Mouse (Mus musculus): ENCODE results near the gene Hgd. TPM values are rescaled to one million over a fixed set of nuclear protein-coding genes. Genes with fewer than 3 reads are reported as not detected.
A peak's percentile ranks its signal among the peaks of the same experiment; 100 is the strongest.

Hgd gene
- polyA plus RNA-seq (2015; fragmentation: Nextera tagmentation; extraction: Ambion mirVana) = 43.6 and 51.7 TPM in 2 replicates

DNA sequence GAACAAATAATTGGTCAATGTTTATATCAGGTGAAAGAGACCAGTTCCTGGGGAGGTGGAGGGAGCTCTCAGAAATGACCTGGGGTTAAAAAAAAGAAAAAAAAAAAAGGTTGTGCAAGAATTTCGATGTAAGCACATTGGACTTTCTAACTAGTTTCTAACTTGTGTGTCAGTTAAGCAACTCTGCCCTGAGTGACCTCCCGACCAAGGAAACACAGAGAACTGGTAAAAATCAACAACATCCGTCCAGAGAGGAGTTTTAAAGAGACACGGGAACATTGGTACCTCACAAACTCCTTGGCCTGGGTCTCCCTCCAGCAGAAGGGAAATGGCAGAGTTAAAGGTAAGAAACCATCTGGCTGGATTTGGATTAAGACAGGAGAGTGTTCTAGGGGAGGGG is at the start of gene Hgd:
Gene Hgd (plus strand): TSS at position 160 of the 400 bp plus-strand sequence.
- no peak within 1 kb of the TSS; the same call in 1 of the 2 replicates for H3K27ac ChIP-seq
- DNase-seq (ENCODE audit: low spot score) (no peak), ATAC-seq (replicated peaks; ENCODE audit: low FRiP score, low read depth) (peak; percentile 26; the same call in 1 of the 2 replicates)
- H3K4me1 ChIP-seq (replicated peaks; ENCODE audit: insufficient read depth, low read length) = peaks cover 7% of the 10 kb centered on the region
- H3K27me3 ChIP-seq (ENCODE audit: insufficient read depth, low read length) = no peaks in the 10 kb centered on the region
- H3K9me3 ChIP-seq (replicated peaks; ENCODE audit: low read length) = no peaks in the 10 kb centered on the region
- no peaks in the 10 kb centered on the region for H3K36me3 ChIP-seq (ENCODE audit: insufficient read depth, low read length)
- no peak within 1 kb of the TSS for H3K4me2 ChIP-seq (ENCODE audit: low read length)
- WGBS = 56% methylated on average over 4 of the region's 4 CpGs
- no peak for TF ChIP-seq CTCF (IDR thresholded peaks at IDR 0.05; ENCODE audit: low read depth)
- no peak within 1 kb of the TSS for H3K9ac ChIP-seq (ENCODE audit: low read depth, low read length)
- no peak within 1 kb of the TSS for H3K4me3 ChIP-seq (replicated peaks; ENCODE audit: low read depth, low read length)

DNA sequence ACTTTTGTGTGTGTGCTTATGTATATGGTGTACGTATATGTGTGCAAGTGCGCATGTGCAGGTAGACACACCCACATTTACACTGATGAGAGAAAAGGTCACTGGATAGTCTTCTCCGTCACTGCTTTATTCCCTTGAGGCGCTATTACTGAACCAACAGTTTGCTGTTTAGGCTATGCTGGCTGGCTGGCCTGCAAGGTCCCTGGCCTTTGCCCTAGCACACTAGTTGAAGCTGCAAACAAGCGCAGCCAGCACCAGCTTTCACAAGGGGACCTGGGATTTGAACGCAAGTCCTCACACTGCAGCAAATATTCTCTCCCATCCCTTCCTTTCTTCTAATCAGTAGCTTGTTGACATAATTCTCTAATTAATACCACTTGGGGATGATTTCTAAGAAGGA is 49.8 kb upstream of the Hgd start:
- ATAC-seq (replicated peaks; ENCODE audit: low FRiP score, low read depth) (no peak), DNase-seq (ENCODE audit: low spot score) (no peak)
- TF ChIP-seq CTCF (IDR thresholded peaks at IDR 0.05; ENCODE audit: low read depth) = no peak
- peaks cover 1% of the 10 kb centered on the region; the same call in 1 of the 2 replicates for H3K36me3 ChIP-seq (ENCODE audit: insufficient read depth, low read length)
- no peak overlapping the region for H3K9ac ChIP-seq (ENCODE audit: low read depth, low read length)
- no peaks in the 10 kb centered on the region for H3K4me1 ChIP-seq (replicated peaks; ENCODE audit: insufficient read depth, low read length)
- no peaks in the 10 kb centered on the region for H3K27me3 ChIP-seq (ENCODE audit: insufficient read depth, low read length)
- H3K4me3 ChIP-seq (replicated peaks; ENCODE audit: low read depth, low read length) = no peak overlapping the region
- H3K27ac ChIP-seq = no peak overlapping the region
- 91% methylated on average over 6 of the region's 6 CpGs for WGBS
- H3K9me3 ChIP-seq (replicated peaks; ENCODE audit: low read length) = no peaks in the 10 kb centered on the region
- H3K4me2 ChIP-seq (ENCODE audit: low read length) = no peak overlapping the region

DNA sequence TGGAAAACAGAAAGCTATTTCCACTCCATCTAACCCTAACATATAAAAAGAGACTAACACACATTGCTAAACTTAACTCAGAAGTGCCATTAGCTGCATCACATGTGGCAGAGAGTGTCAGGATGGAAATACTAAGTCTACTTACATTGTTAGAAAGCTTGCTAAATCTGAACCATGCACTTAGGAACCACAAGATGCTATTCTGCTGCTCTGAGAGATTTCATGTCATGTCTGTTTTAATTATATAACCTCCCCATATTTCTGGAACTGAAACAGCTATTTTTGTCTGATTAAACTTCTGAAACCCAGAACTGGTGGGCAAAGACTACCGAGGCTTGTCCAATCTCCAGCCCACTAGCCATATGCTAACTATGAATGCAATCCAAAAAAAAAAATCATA is 47.9 kb upstream of the Hgd start:
- no peak for TF ChIP-seq CTCF (IDR thresholded peaks at IDR 0.05; ENCODE audit: low read depth)
- ATAC-seq (replicated peaks; ENCODE audit: low FRiP score, low read depth) = no peak
- 93% methylated on average over 1 of the region's 1 CpGs for WGBS

DNA sequence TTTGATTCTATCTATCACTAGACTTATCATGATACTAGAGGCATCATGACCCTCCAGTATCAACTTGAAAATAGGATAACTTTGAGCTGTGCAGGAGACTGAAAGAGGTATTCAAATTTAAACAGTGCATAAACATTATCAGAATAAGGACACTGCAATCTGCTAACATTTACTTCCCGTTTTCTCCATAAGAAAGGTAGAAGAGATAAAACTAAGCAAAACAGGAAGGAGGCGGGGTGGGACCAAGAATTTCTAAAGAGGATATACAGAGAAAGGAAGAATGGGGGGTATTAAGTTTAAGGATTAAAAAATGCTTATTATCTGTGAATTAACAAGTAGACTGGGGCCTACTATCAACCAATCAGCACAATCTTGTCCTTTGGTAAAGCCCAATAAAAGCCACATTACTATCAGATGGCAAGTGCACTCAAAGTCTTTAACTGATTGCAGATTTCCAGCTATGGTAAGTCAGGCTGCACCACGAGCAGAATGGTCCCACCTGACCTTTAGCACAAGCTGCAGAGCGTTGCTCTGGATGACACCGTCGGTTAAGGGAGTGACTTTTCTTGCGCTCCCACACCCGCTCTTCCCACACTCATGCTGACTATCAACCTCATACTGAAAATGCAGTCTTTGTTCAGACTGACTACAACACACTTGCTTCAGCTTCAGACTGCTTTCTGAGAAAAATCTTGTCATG is 46.4 kb upstream of the Hgd start:
- H3K27ac ChIP-seq = no peak overlapping the region
- WGBS = 81% methylated on average over 8 of the region's 8 CpGs
- no peak for ATAC-seq (replicated peaks; ENCODE audit: low FRiP score, low read depth)
- no peak overlapping the region for H3K4me2 ChIP-seq (ENCODE audit: low read length)
- no peaks in the 10 kb centered on the region for H3K27me3 ChIP-seq (ENCODE audit: insufficient read depth, low read length)
- H3K9me3 ChIP-seq (replicated peaks; ENCODE audit: low read length) = no peaks in the 10 kb centered on the region
- no peaks in the 10 kb centered on the region; the same call in 1 of the 2 replicates for H3K4me1 ChIP-seq (replicated peaks; ENCODE audit: insufficient read depth, low read length)
- H3K4me3 ChIP-seq (replicated peaks; ENCODE audit: low read depth, low read length) = no peak overlapping the region
- H3K9ac ChIP-seq (ENCODE audit: low read depth, low read length) = no peak overlapping the region
- no peak for TF ChIP-seq CTCF (IDR thresholded peaks at IDR 0.05; ENCODE audit: low read depth)
- peaks cover 5% of the 10 kb centered on the region; the same call in 1 of the 2 replicates for H3K36me3 ChIP-seq (ENCODE audit: insufficient read depth, low read length)
- DNase-seq (ENCODE audit: low spot score) = no peak

More for the DNA sequence above, 47.9 kb upstream of the Hgd start:
- peaks cover 5% of the 10 kb centered on the region; the same call in 1 of the 2 replicates for H3K36me3 ChIP-seq (ENCODE audit: insufficient read depth, low read length)
- H3K27ac ChIP-seq = no peak overlapping the region
- H3K9ac ChIP-seq (ENCODE audit: low read depth, low read length) = no peak overlapping the region
- H3K4me3 ChIP-seq (replicated peaks; ENCODE audit: low read depth, low read length) = no peak overlapping the region
- no peak overlapping the region for H3K4me2 ChIP-seq (ENCODE audit: low read length)
- H3K9me3 ChIP-seq (replicated peaks; ENCODE audit: low read length) = no peaks in the 10 kb centered on the region
- no peak for DNase-seq (ENCODE audit: low spot score)
- no peaks in the 10 kb centered on the region for H3K4me1 ChIP-seq (replicated peaks; ENCODE audit: insufficient read depth, low read length)
- no peaks in the 10 kb centered on the region for H3K27me3 ChIP-seq (ENCODE audit: insufficient read depth, low read length)

DNA sequence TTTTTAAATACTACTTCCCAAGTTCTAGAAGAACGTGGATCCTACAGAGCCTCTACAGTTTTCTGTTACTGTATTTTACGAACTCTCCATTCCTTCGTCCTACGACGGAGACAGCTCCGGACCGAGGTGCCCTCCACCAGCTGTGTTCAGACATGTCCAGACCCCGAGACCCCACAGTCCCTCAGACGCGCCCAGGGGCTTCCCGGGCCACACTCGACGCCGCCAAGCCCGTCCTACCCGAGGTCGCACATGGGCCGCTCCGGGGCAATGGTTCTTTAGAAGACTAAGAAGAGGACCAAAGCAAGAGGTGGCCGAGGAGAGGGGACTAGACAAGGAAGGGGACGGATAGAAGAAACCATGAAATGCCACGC is 40.7 kb upstream of the Hgd start:
- Histone ChIP-seq H3K9ac (ENCODE audit: low read depth, low read length) (peak overlapping the region; percentile 83), H3K36me3 (ENCODE audit: insufficient read depth, low read length) (peaks cover 8% of the 10 kb centered on the region; the same call in 1 of the 2 replicates), H3K9me3 (replicated peaks; ENCODE audit: low read length) (no peaks in the 10 kb centered on the region), H3K4me2 (ENCODE audit: low read length) (peak overlapping the region; percentile 91), H3K27ac (peak overlapping the region; percentile 90), H3K4me1 (replicated peaks; ENCODE audit: insufficient read depth, low read length) (peaks cover 3% of the 10 kb centered on the region; the same call in 1 of the 2 replicates), H3K27me3 (ENCODE audit: insufficient read depth, low read length) (no peaks in the 10 kb centered on the region), H3K4me3 (replicated peaks; ENCODE audit: low read depth, low read length) (peak overlapping the region; percentile 79)
- WGBS = under 1% methylated on average over 22 of the region's 22 CpGs
- ATAC-seq (replicated peaks; ENCODE audit: low FRiP score, low read depth) = no peak
- DNase-seq (ENCODE audit: low spot score) = no peak
- TF ChIP-seq CTCF (IDR thresholded peaks at IDR 0.05; ENCODE audit: low read depth) = no peak

DNA sequence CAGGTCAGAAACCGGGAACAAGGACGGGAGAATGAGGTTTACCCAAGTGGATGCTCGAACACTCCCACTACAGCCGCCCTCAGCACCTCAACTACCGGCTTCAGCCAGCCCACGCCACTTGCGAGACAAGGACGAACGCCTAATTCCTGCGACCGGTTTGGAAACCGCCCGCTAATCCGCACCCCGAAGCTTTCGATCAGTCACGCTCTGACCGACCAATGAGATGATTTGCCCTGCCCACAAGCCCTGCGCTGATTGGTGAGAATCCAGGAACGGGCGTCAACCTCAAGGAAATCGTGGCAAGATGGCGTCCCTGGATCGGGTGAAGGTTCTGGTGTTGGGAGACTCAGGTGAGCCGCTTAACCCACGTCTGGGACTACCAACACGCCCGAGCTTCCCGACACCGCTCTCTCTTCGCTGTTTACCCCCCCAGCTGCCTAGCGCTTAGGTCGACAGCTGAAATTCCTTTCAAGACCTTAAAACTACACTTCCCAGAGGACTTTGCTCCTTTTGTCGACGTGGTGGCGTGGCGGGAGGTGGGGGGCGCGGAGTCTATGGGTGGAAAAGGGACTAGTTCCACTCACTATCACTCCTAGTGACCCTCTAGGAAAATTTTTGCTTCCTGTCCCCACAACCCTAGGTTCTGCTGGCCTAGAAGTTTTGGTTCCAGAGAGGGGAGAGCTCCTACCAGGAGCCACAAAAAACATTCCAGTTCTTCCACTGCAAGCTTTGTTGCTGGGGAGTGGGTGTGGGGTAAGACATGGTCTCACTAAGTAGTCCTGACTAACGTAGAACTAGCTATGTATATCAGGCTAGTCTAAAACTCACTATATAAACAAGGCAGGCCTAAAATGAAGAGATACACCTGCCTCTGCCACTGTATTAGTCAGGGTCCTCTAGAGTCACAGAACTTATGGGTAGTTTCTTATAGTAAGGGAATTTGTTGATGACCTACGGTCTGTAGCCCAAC is 40.1 kb upstream of the Hgd start, which contains the start of the genes Gtf2e1 and Rabl3:
Gene Gtf2e1 (minus strand): TSS at position 179 of the 970 bp plus-strand sequence.
Gene Rabl3 (plus strand): TSS at position 275 of the 970 bp plus-strand sequence.
- Histone ChIP-seq H3K4me3 (replicated peaks; ENCODE audit: low read depth, low read length) (peak within 1 kb of the TSS; percentile 79), H3K9ac (ENCODE audit: low read depth, low read length) (peak within 1 kb of the TSS; percentile 83), H3K36me3 (ENCODE audit: insufficient read depth, low read length) (peaks cover 10% of the 10 kb centered on the region; the same call in 1 of the 2 replicates), H3K4me2 (ENCODE audit: low read length) (peak within 1 kb of the TSS; percentile 91), H3K4me1 (replicated peaks; ENCODE audit: insufficient read depth, low read length) (peaks cover 3% of the 10 kb centered on the region; the same call in 1 of the 2 replicates), H3K9me3 (replicated peaks; ENCODE audit: low read length) (no peaks in the 10 kb centered on the region), H3K27ac (peak within 1 kb of the TSS; percentile 90), H3K27me3 (ENCODE audit: insufficient read depth, low read length) (no peaks in the 10 kb centered on the region)
- TF ChIP-seq CTCF (IDR thresholded peaks at IDR 0.05; ENCODE audit: low read depth) = no peak; the same call in 1 of the 2 replicates
- ATAC-seq (replicated peaks; ENCODE audit: low FRiP score, low read depth) (peak; percentile 100), DNase-seq (ENCODE audit: low spot score) (peak; percentile 99)
- WGBS = 2% methylated on average over 41 of the region's 41 CpGs

All from kidney, postnatal 0 days (tissue).